Mouse (Mus musculus) spleen, adult 2 months (tissue): ENCODE data around the gene Adcy1.

Experiments
- CTCF ChIP-seq: fragments of 200-500 bp; IDR thresholded peaks from 2 replicates; pipeline ENCODE4 v1.5.1; 2011; ENCODE audit warnings: mild to moderate bottlenecking, inconsistent platforms; ENCODE audit not compliant: insufficient read depth, insufficient read length, insufficient replicate concordance; ENCODE audit errors: extremely low read depth
- POLR2A ChIP-seq: fragments of 200-500 bp; IDR thresholded peaks from 2 replicates; pipeline ENCODE4 v1.6.1; 2011; ENCODE audit warnings: low read depth, low read length, inconsistent platforms

GRCm38 (mm10) chr11:7073556-7073955 lies 10.3 kb downstream of the Adcy1 start:
- TF ChIP-seq CTCF (no peak), POLR2A (no peak)
